Mouse (Mus musculus) adipose tissue, adult 10 weeks (tissue): ENCODE measurements around the gene Gpr21. TPM values are rescaled to one million over a fixed set of nuclear protein-coding genes. Genes with fewer than 3 reads are reported as not detected.

Experiments
- polyA plus RNA-seq: library from polyadenylated mRNA; stranded (reverse); fragments of 350-450 nt; fragmentation: Illumina TruSeq; extraction: RNeasy Lipid Tissue Mini Kit (QIAGEN cat#74804); gene quantifications from one replicate; pipeline ENCODE4 v1.2.3, GENCODE M21; 2014; ENCODE audit warnings: low read depth, low replicate concordance

The Gpr21 gene
- 0.26 TPM for polyA plus RNA-seq

GRCm38 (mm10) chr2:37516030-37516710 is at the start of gene Gpr21:
Gene Gpr21 (plus strand): TSS chr2:37516332.

Other genes with a start within 250 kb of the Gpr21 start
- gene Olfr368, start 189.8 kb upstream of the Gpr21 start, polyA plus RNA-seq: not detected
- gene Pdcl, start 157.0 kb upstream of the Gpr21 start, polyA plus RNA-seq: 26.6 TPM
- 9.9 TPM for gene Rc3h2, start 93.4 kb upstream of the Gpr21 start, polyA plus RNA-seq
- gene Zbtb26, start 73.2 kb upstream of the Gpr21 start, polyA plus RNA-seq: 5.0 TPM
- gene Zbtb6, start 73.2 kb upstream of the Gpr21 start, polyA plus RNA-seq: 7.8 TPM
- 29.3 TPM for gene Rabgap1, start 73.1 kb upstream of the Gpr21 start, polyA plus RNA-seq
- gene Strbp, start 187.5 kb downstream of the Gpr21 start, polyA plus RNA-seq: 19.1 TPM